Mouse (Mus musculus) CH12.LX (cell line): ENCODE data around the gene Irf6. TPM values are rescaled to one million over a fixed set of nuclear protein-coding genes. Genes with fewer than 3 reads are reported as not detected.

Source experiments
- DNase-seq: peaks from one replicate; pipeline ENCODE4 v3.0.0-alpha.2; 2013; ENCODE audit errors: extremely low read depth
- H3K27ac ChIP-seq: 2 replicates; pipeline ENCODE4 v1.5.1; 2012; ENCODE audit warnings: low read depth, mild to moderate bottlenecking, control low read depth, moderate library complexity; ENCODE audit not compliant: insufficient read depth
- H3K27me3 ChIP-seq: replicated peaks from 2 replicates; pipeline ENCODE3; 2012; ENCODE audit warnings: inconsistent platforms
- H3K36me3 ChIP-seq, 2 experiments: replicated peaks in 1 of 2; 2 replicates each; pipeline versions ENCODE3 to v1.6.1; 2012; ENCODE audit warnings: inconsistent platforms in 1 of 2, low read length in 1 of 2, mild to moderate bottlenecking in 1 of 2, mixed read lengths in 1 of 2, moderate library complexity in 1 of 2; ENCODE audit not compliant: control insufficient read depth in 1 of 2, insufficient read depth in 1 of 2
- H3K4me1 ChIP-seq, 2 experiments: 2 replicates each; pipeline ENCODE4 v1.6.1; 2012; ENCODE audit warnings: inconsistent platforms in 1 of 2, moderate library complexity in 1 of 2; ENCODE audit not compliant: insufficient read depth in 2 of 2, control insufficient read depth in 1 of 2
- H3K4me2 ChIP-seq: 2 replicates; pipeline ENCODE4 v1.6.1; 2012; ENCODE audit warnings: low read depth, mild to moderate bottlenecking, control low read depth; ENCODE audit not compliant: poor library complexity, insufficient read depth, severe bottlenecking
- H3K4me3 ChIP-seq, 3 experiments: fragments of 150-350 bp in 1 of 3; sonication (generic) in 1 of 3; replicated peaks in 1 of 3; 2 replicates each; pipeline versions ENCODE3 to v1.5.1; 2011 to 2012; ENCODE audit warnings: low read depth in 2 of 3, low read length in 2 of 3, mild to moderate bottlenecking in 2 of 3, moderate library complexity in 2 of 3, control low read depth in 1 of 3, improper control_type of control experiment in 1 of 3, inconsistent platforms in 1 of 3, mixed read lengths in 1 of 3; ENCODE audit not compliant: poor library complexity in 1 of 3
- H3K79me2 ChIP-seq: replicated peaks from 2 replicates; pipeline ENCODE4 v1.6.1; 2012; ENCODE audit warnings: mild to moderate bottlenecking, moderate library complexity; ENCODE audit not compliant: control insufficient read depth, poor library complexity, insufficient read depth, severe bottlenecking; ENCODE audit errors: extremely low read depth
- H3K9ac ChIP-seq: 2 replicates; pipeline ENCODE4 v1.6.1; 2012; ENCODE audit warnings: low read depth, mild to moderate bottlenecking, control low read depth, moderate library complexity; ENCODE audit not compliant: insufficient read depth
- H3K9me3 ChIP-seq: replicated peaks from 2 replicates; pipeline ENCODE3; 2012; ENCODE audit warnings: low read length, inconsistent platforms, mixed read lengths
- BHLHE40 ChIP-seq: IDR thresholded peaks from 2 replicates; pipeline ENCODE4 v1.6.1; 2011; ENCODE audit warnings: mild to moderate bottlenecking, low read depth, low read length, improper control_type of control experiment
- CHD1 ChIP-seq: IDR thresholded peaks from 2 replicates; pipeline ENCODE4 v1.6.1; 2012; ENCODE audit warnings: low read depth, low read length, improper control_type of control experiment, inconsistent platforms
- CHD2 ChIP-seq: IDR thresholded peaks from 2 replicates; pipeline ENCODE4 v1.6.1; 2011; ENCODE audit warnings: low read length, improper control_type of control experiment
- CTCF ChIP-seq, 2 experiments: IDR thresholded peaks in 1 of 2; conservative IDR thresholded peaks in 1 of 2; 2 replicates each; pipeline ENCODE4 v1.5.1; 2011 to 2012; ENCODE audit warnings: low read depth in 2 of 2, low read length in 2 of 2, improper control_type of control experiment in 1 of 2, inconsistent platforms in 1 of 2, mild to moderate bottlenecking in 1 of 2, moderate library complexity in 1 of 2
- E2F4 ChIP-seq: IDR thresholded peaks from 2 replicates; pipeline ENCODE4 v1.6.1; 2011; ENCODE audit warnings: low read depth, low read length, improper control_type of control experiment; ENCODE audit not compliant: insufficient replicate concordance
- ELF1 ChIP-seq: IDR thresholded peaks from 2 replicates; pipeline ENCODE4 v1.6.1; 2014; ENCODE audit warnings: low read depth, mild to moderate bottlenecking, inconsistent platforms, low read length, improper control_type of control experiment
- EP300 ChIP-seq: IDR thresholded peaks from 2 replicates; pipeline ENCODE4 v1.6.1; 2011; ENCODE audit warnings: low read length, improper control_type of control experiment
- ETS1 ChIP-seq: conservative IDR thresholded peaks from 2 replicates; pipeline ENCODE4 v1.6.1; 2012; ENCODE audit warnings: low read depth, mild to moderate bottlenecking, inconsistent platforms, low read length, improper control_type of control experiment, moderate library complexity
- GABPA ChIP-seq: IDR thresholded peaks from 2 replicates; pipeline ENCODE4 v1.6.1; 2012; ENCODE audit warnings: low read depth, low read length, improper control_type of control experiment, inconsistent platforms; ENCODE audit not compliant: insufficient replicate concordance
- HCFC1 ChIP-seq: IDR thresholded peaks from 2 replicates; pipeline ENCODE4 v1.6.1; 2012; ENCODE audit warnings: low read depth, mild to moderate bottlenecking, inconsistent platforms, low read length, improper control_type of control experiment
- IRF4 ChIP-seq: IDR thresholded peaks from 2 replicates; pipeline ENCODE4 v1.6.1; 2014; ENCODE audit warnings: low read depth, mild to moderate bottlenecking, inconsistent platforms, low read length, improper control_type of control experiment
- JUN ChIP-seq: IDR thresholded peaks from 2 replicates; pipeline ENCODE4 v1.6.1; 2011; ENCODE audit warnings: low read depth, mild to moderate bottlenecking, low read length, improper control_type of control experiment, moderate library complexity; ENCODE audit not compliant: insufficient read depth
- JUND ChIP-seq: conservative IDR thresholded peaks from 2 replicates; pipeline ENCODE4 v1.6.1; 2011; ENCODE audit warnings: low read depth, low read length, improper control_type of control experiment
- KAT2A ChIP-seq: IDR thresholded peaks from 2 replicates; pipeline ENCODE4 v1.6.1; 2012; ENCODE audit warnings: low read length, improper control_type of control experiment, inconsistent platforms; ENCODE audit not compliant: insufficient replicate concordance
- MAFK ChIP-seq: IDR thresholded peaks from 2 replicates; pipeline ENCODE4 v1.6.1; 2011; ENCODE audit warnings: low read length, improper control_type of control experiment; ENCODE audit not compliant: insufficient replicate concordance
- MAX ChIP-seq: IDR thresholded peaks from 2 replicates; pipeline ENCODE4 v1.6.1; 2011; ENCODE audit warnings: low read length, improper control_type of control experiment
- MAZ ChIP-seq: IDR thresholded peaks from 2 replicates; pipeline ENCODE4 v1.6.1; 2012; ENCODE audit warnings: low read depth, mild to moderate bottlenecking, inconsistent platforms, low read length, improper control_type of control experiment, moderate library complexity
- MEF2A ChIP-seq: IDR thresholded peaks from 2 replicates; pipeline ENCODE4 v1.6.1; 2014; ENCODE audit warnings: low read depth, mild to moderate bottlenecking, inconsistent platforms, low read length, improper control_type of control experiment, borderline replicate concordance
- MXI1 ChIP-seq: IDR thresholded peaks from 2 replicates; pipeline ENCODE4 v1.6.1; 2011; ENCODE audit warnings: mild to moderate bottlenecking, low read depth, low read length, improper control_type of control experiment
- MYC ChIP-seq: IDR thresholded peaks from 2 replicates; pipeline ENCODE4 v1.6.1; 2011; ENCODE audit warnings: low read depth, mild to moderate bottlenecking, improper control_type of control experiment, low read length
- NELFE ChIP-seq: IDR thresholded peaks from 2 replicates; pipeline ENCODE4 v1.6.1; 2011; ENCODE audit warnings: low read depth, low read length, improper control_type of control experiment
- NRF1 ChIP-seq: IDR thresholded peaks from 2 replicates; pipeline ENCODE4 v1.6.1; 2014; ENCODE audit warnings: low read depth, mild to moderate bottlenecking, inconsistent platforms, low read length, improper control_type of control experiment, moderate library complexity
- PAX5 ChIP-seq: IDR thresholded peaks from 2 replicates; pipeline ENCODE4 v1.6.1; 2012; ENCODE audit warnings: low read length, inconsistent platforms, mixed read lengths
- POLR2A ChIP-seq: IDR thresholded peaks from 2 replicates; pipeline ENCODE4 v1.6.1; 2011; ENCODE audit warnings: low read depth, mild to moderate bottlenecking, improper control_type of control experiment, low read length
- POLR2AphosphoS2 ChIP-seq: IDR thresholded peaks from 2 replicates; pipeline ENCODE4 v1.6.1; 2011; ENCODE audit warnings: low read depth, low read length, improper control_type of control experiment
- RAD21 ChIP-seq: IDR thresholded peaks from 2 replicates; pipeline ENCODE4 v1.6.1; 2011; ENCODE audit warnings: low read depth, mild to moderate bottlenecking, low read length, improper control_type of control experiment, moderate library complexity
- RCOR1 ChIP-seq: conservative IDR thresholded peaks from 2 replicates; pipeline ENCODE4 v1.6.1; 2012; ENCODE audit warnings: low read depth, mild to moderate bottlenecking, inconsistent platforms, low read length, improper control_type of control experiment
- SIN3A ChIP-seq: IDR thresholded peaks from 2 replicates; pipeline ENCODE4 v1.6.1; 2012; ENCODE audit warnings: low read length, improper control_type of control experiment, inconsistent platforms
- SMC3 ChIP-seq: IDR thresholded peaks from 2 replicates; pipeline ENCODE4 v1.6.1; 2011; ENCODE audit warnings: low read depth, low read length, improper control_type of control experiment
- TBP ChIP-seq: conservative IDR thresholded peaks from 2 replicates; pipeline ENCODE4 v1.6.1; 2011; ENCODE audit warnings: low read depth, low read length, improper control_type of control experiment
- TCF12 ChIP-seq: IDR thresholded peaks from 2 replicates; pipeline ENCODE4 v1.6.1; 2014; ENCODE audit warnings: low read depth, mild to moderate bottlenecking, inconsistent platforms, low read length, improper control_type of control experiment
- UBTF ChIP-seq: IDR thresholded peaks from 2 replicates; pipeline ENCODE4 v1.6.1; 2012; ENCODE audit warnings: low read depth, mild to moderate bottlenecking, inconsistent platforms, low read length, improper control_type of control experiment, moderate library complexity
- USF1 ChIP-seq: IDR thresholded peaks from 2 replicates; pipeline ENCODE4 v1.6.1; 2014; ENCODE audit warnings: low read depth, mild to moderate bottlenecking, inconsistent platforms, low read length, improper control_type of control experiment
- USF2 ChIP-seq: conservative IDR thresholded peaks from 2 replicates; pipeline ENCODE4 v1.6.1; 2011; ENCODE audit warnings: low read depth, low read length, improper control_type of control experiment
- ZC3H11A ChIP-seq: IDR thresholded peaks from 2 replicates; pipeline ENCODE4 v1.6.1; 2012; ENCODE audit warnings: low read depth, mild to moderate bottlenecking, inconsistent platforms, low read length, improper control_type of control experiment
- ZKSCAN1 ChIP-seq: IDR thresholded peaks from 2 replicates; pipeline ENCODE4 v1.6.1; 2012; ENCODE audit warnings: low read depth, inconsistent platforms, low read length, improper control_type of control experiment, borderline replicate concordance
- ZMIZ1 ChIP-seq: IDR thresholded peaks from 2 replicates; pipeline ENCODE4 v1.6.1; 2012; ENCODE audit warnings: low read depth, mild to moderate bottlenecking, inconsistent platforms, low read length, improper control_type of control experiment
- ZNF384 ChIP-seq: IDR thresholded peaks from 2 replicates; pipeline ENCODE4 v1.6.1; 2012; ENCODE audit warnings: low read depth, low read length, improper control_type of control experiment, inconsistent platforms
- dilution Hi-C: fragments of 300-500 bp; cut with MboI; formaldehyde crosslinking; loops from 2 replicates; pipeline ENCODE4 v1.14.3; 2020; ENCODE audit warnings: low sequenced_read_pairs; ENCODE audit not compliant: extremely low pct_unique_long_range_greater_than_20kb, extremely low pct_ligation_motif_present
- in situ Hi-C: fragments of 300-500 bp; cut with MboI; formaldehyde crosslinking; loops from 3 replicates; pipeline ENCODE4 v1.14.3; 2019; ENCODE audit warnings: low sequenced_read_pairs, low pct_ligation_motif_present, low pct_unique_long_range_greater_than_20kb, mixed read lengths
- polyA plus RNA-seq: library from polyadenylated mRNA; unstranded; fragments of >175 nt; gene quantifications from 2 replicates; pipeline ENCODE4 v1.2.1, GENCODE M21; 2012; ENCODE audit warnings: low read depth; ENCODE audit not compliant: insufficient read length
- total RNA-seq, 2 experiments: library from RNA; depleted of rRNA; stranded (reverse); fragments of 300-350 nt in 1 of 2; fragments of >200 nt in 1 of 2; gene quantifications; 2 replicates each; pipeline ENCODE4 v1.2.3; 2012 to 2014

Irf6 gene
- total and polyA plus RNA-seq, 3 experiments = 0.31 to 13.0 (median 0.43) TPM

DNA sequence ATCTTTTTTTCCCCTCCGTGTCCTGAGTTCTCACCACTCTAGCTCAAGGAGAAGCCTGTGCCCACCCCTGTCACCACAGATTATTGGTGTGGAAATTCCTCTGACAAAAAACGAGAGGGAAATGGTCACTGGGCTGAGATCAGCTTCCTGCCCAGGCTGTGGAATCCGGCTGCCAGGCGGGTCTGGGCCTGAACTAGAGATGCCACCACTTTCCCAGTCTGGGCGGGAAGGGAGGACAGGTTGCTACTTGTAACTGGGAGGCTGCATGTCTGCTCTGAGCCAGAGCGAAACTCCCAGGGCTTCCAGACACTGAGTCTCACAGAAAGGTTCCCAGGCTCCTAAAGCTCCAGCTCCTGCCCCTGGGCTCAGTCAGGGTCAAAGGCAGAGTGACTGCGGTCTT is 11.8 kb upstream of the Irf6 start:
- peaks cover 33 to 42% of the 10 kb centered on the region in 2 experiments for H3K4me1 ChIP-seq
- peak overlapping the region; percentile 89; the same call in 1 of the 2 replicates for H3K27ac ChIP-seq
- no peaks in the 10 kb centered on the region for H3K9me3 ChIP-seq
- H3K79me2 ChIP-seq = no peaks in the 10 kb centered on the region
- in situ Hi-C loops = no loop called here
- no peak overlapping the region for H3K4me3 ChIP-seq
- H3K9ac ChIP-seq = peak overlapping the region; percentile 10; the same call in 1 of the 2 replicates
- dilution Hi-C loops = no loop called here
- H3K4me2 ChIP-seq = peak overlapping the region; percentile 10
- peak; percentile 98 for TF ChIP-seq IRF4
- TF ChIP-seq ETS1 = no peak; the same call in 1 of the 2 replicates
- TF ChIP-seq PAX5 = no peak
- peak; percentile 94 for TF ChIP-seq TCF12
- no peak for TF ChIP-seq RAD21
- peak; percentile 81 for TF ChIP-seq JUN
- TF ChIP-seq MYC = no peak
- TF ChIP-seq NRF1 = peak; percentile 11; the same call in 1 of the 2 replicates
- no peak for TF ChIP-seq KAT2A
- TF ChIP-seq MAFK = no peak
- TF ChIP-seq NELFE = no peak
- TF ChIP-seq MAZ = no peak
- peak; percentile 87 for TF ChIP-seq EP300
- peak; percentile 60 for TF ChIP-seq CHD2
- TF ChIP-seq MEF2A = peak; percentile 85; the same call in 1 of the 2 replicates
- no peak for TF ChIP-seq SMC3
- 0 out of 2 replicates have a peak, but pooled peaks have one; percentile 15 for TF ChIP-seq SIN3A
- TF ChIP-seq TBP = no peak
- TF ChIP-seq ZNF384 = no peak
- peak; percentile 60; the same call in 1 of the 2 replicates for TF ChIP-seq RCOR1
- peak; percentile 35; the same call in 1 of the 2 replicates for TF ChIP-seq HCFC1
- no peak for TF ChIP-seq CTCF (conservative IDR thresholded peaks at IDR 0.05 in 1 of 2, IDR thresholded peaks at IDR 0.05 in 1 of 2; ENCODE audit: low read depth in 2 of 2, low read length in 2 of 2)
- TF ChIP-seq BHLHE40 = peak; percentile 71
- TF ChIP-seq ZMIZ1 = no peak
- 0 out of 2 replicates have a peak, but pooled peaks have one; percentile 37 for TF ChIP-seq E2F4
- no peak for TF ChIP-seq ZC3H11A
- TF ChIP-seq GABPA = no peak
- TF ChIP-seq MXI1 = no peak
- TF ChIP-seq CHD1 = peak; percentile 99
- peak; percentile 44; the same call in 1 of the 2 replicates for TF ChIP-seq ELF1
- TF ChIP-seq MAX = no peak
- no peak for TF ChIP-seq JUND
- no peak for TF ChIP-seq ZKSCAN1
- TF ChIP-seq UBTF = no peak
- TF ChIP-seq USF1 = no peak
- TF ChIP-seq POLR2AphosphoS2 = no peak
- no peak for TF ChIP-seq USF2
- TF ChIP-seq POLR2A = no peak; the same call in 1 of the 2 replicates
- no peaks in the 10 kb centered on the region for H3K27me3 ChIP-seq
- H3K36me3 ChIP-seq = no peaks in the 10 kb centered on the region
- DNase-seq = no peak
